Mouse (Mus musculus) c-Kit-positive CD71-positive TER-119-positive erythroid progenitor cells, embryonic 14.5 days (primary cell): ENCODE measurements around the gene Ubr1.

Experiments
- DNase-seq: peaks from one replicate; pipeline ENCODE4 v3.0.0-alpha.2; 2013; ENCODE audit warnings: low spot score

The Ubr1 gene

GRCm38 (mm10) chr2:120853151-120853550 is 117.4 kb downstream of the Ubr1 start:
- no peak for DNase-seq

GRCm38 (mm10) chr2:120852626-120853025 is 117.9 kb downstream of the Ubr1 start:
- no peak for DNase-seq

- DNase-seq: peak; percentile 98
These were observed 120.0 kb downstream of the Ubr1 start, which contains the start of gene Ttbk2 for GRCm38 (mm10) chr2:120850424-120851082. TSS of gene Ttbk2 (minus strand) at chr2:120850604.

GRCm38 (mm10) chr2:120849449-120850423 is 120.8 kb downstream of the Ubr1 start, which contains the start of gene Cdan1:
TSS of gene Cdan1 (minus strand) at chr2:120850128.
- peak; percentile 44 for DNase-seq

GRCm38 (mm10) chr2:120845280-120845679 is 125.2 kb downstream of the Ubr1 start:
- DNase-seq: peak; percentile 69

GRCm38 (mm10) chr2:120843990-120844389 is 126.5 kb downstream of the Ubr1 start:
- DNase-seq: no peak

GRCm38 (mm10) chr2:120841211-120841610 is 129.3 kb downstream of the Ubr1 start:
- no peak for DNase-seq

- no peak for DNase-seq
These were observed 135.3 kb downstream of the Ubr1 start for GRCm38 (mm10) chr2:120835167-120835566.

GRCm38 (mm10) chr2:120826936-120827638 is 143.4 kb downstream of the Ubr1 start:
- no peak for DNase-seq
